Mouse (Mus musculus) bone marrow, adult 2 months (tissue): ENCODE data around the gene Smc3.

Experiments used
- CTCF ChIP-seq: fragments of 200-500 bp; IDR thresholded peaks from 2 replicates; pipeline ENCODE4 v1.5.1; 2011; ENCODE audit warnings: low read length, control low read depth; ENCODE audit not compliant: control insufficient read depth, insufficient read depth
- POLR2A ChIP-seq: fragments of 200-500 bp; IDR thresholded peaks from 2 replicates; pipeline ENCODE4 v1.6.1; 2011; ENCODE audit warnings: low read depth, mild to moderate bottlenecking, control low read depth, low read length, borderline replicate concordance; ENCODE audit not compliant: control insufficient read depth

- TF ChIP-seq CTCF (no peak), POLR2A (no peak)
Measured at GRCm38 (mm10) chr19:53565565-53566277, 34.5 kb upstream of the Smc3 start.
